Mouse (Mus musculus) gastrocnemius, adult 18-20 months (tissue): Measurements from ENCODE around the gene Ttc8. TPM values are rescaled to one million over a fixed set of nuclear protein-coding genes. Genes with fewer than 3 reads are reported as not detected.

ENCODE experiments used
- DNase-seq: peaks from one replicate; pipeline ENCODE4 v3.0.0; 2021; ENCODE audit warnings: low spot score
- total RNA-seq, 2 experiments: library from RNA; stranded (reverse); gene quantifications; 2 replicates each; pipeline ENCODE4 v1.2.3; 2021

The Ttc8 gene
- total RNA-seq, 2 experiments from 2014 or later: 5.2 to 6.1 TPM

DNA sequence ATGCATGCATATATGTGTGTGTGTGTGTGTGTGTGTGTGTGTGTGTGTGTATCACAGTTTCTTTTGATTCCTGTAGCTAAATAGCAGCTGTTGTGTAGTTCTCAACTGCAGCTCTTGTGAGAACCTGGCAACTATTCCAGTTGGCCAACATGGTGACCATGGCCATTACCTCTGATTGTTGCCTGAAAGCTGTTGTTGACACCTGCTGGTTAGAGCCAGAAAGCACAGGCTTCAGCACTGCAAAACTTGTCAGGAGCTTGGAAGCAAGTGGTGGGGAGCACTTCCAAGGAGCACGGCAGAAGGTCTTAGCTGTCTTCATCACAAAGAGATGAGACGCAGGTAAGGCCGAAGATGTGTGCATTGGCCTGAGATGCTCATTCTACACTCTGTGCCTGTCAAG lies 51.9 kb downstream of the Ttc8 start:
- DNase-seq: no peak

DNA sequence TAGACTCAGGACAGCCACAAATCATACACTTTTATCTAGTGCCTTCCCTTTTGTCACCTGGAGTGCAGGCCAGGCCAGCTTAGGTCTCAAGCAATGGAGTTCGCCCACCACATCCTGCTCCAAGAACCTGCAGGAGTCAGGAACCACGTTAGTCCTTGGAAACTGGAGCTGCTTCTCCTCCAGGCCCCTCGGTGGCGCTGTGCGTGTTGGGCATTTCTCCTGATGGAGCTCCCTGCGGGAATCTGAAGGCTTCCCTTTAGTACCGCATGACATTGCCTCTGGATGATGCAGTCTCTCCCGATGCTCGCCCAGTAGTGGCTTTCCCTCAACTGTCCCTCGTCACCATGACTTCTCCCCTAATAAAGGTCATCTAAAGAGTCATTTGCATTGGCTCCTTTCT lies 53.1 kb downstream of the Ttc8 start:
- no peak for DNase-seq

- DNase-seq: no peak
Observed at GRCm38 (mm10) chr12:98974157-98974804, 53.9 kb downstream of the Ttc8 start.

- no peak for DNase-seq
Observed at GRCm38 (mm10) chr12:98981081-98981480, 60.7 kb downstream of the Ttc8 start.

GRCm38 (mm10) chr12:98984785-98985184 lies 64.4 kb downstream of the Ttc8 start:
- DNase-seq: no peak

DNA sequence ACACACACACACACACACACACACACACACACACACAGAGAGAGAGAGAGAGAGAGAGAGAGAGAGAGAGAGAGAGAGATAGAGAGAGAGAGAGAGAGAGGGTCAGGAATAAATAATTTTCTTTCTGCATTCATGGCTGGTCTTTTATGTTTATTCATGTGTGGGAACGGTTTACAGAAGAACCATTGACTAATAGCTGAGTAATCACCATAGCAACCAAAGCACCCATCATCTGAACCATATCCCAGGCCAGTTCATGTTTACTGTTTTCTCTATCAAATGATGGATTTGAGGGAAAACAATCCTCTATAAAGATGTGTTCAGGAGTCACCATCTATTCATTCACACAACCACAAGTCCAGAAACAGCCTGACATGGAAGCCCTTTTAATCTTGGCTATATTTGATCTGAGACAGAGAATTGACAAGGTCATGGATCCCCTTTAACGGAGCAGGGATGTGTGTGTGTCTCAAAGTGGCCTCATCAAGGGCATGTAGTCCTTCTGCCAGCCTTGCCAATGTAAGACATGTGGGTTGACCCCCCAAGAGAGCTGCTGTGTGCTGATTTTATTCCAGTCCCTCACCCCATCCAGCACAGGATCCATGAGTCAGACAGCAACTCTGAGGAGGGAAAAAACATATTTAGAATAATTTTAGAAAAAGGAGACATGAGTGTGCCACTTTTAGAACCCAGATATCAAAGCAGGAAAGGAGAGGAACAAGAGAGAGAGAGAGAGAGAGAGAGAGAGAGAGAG lies 70.9 kb downstream of the Ttc8 start:
- DNase-seq: no peak

GRCm38 (mm10) chr12:98991830-98992216 lies 71.4 kb downstream of the Ttc8 start:
- DNase-seq: no peak

DNA sequence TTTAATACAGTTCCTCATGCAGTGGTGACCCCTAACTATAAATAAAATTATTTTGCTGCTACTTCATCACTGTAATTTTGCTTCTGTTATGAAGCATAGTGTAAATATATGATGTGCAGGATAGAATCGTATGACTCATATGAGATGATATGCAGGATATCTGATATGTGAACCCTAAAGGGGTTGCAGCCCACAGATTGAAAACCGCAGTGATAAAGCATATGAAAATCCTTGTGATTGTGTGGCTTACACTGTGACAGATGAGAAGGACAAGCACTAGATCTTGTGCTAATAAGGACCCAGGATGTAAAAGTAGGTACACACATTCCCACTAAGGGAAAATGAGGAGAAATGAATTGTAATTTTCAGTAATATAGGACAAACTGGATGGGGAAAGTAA lies 73.4 kb downstream of the Ttc8 start:
- no peak for DNase-seq

DNA sequence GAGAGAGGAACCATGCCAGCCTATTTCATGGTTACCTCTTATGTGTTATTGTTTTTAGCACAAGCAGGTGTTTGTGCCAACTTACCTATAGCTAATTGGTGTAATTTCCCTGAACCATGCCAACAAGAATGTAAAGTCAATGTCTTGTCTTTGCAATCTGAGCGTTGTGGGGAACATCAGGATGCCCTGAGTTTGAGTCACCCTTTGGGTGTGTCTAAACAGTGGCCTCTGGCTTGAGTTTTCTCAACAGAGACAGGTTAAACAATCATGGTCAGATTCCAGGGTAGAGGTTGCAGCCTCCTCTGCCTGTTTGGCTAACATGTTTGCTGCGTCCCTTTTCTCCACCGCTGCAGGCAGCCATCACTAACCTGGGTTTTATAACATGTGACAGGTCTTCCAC lies 74.0 kb downstream of the Ttc8 start:
- no peak for DNase-seq

DNA sequence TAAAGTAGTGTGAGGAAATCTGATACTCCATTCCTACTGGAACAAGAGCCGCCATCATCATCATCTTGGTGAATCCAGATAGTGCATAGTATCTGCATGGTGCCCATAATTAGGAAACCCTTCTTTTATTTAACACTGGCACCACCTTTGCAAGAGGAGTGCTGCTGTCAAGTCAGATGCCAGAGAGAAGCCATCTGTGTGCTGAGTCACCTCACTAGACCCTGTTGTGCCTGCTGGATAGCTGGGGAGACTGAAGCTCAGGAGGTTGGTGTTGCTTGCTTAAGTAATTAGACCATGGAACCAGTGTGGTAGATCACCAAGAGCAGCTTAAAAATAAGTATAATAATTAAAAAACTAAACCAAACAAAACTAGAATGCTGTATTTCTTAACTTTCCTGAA lies 75.5 kb downstream of the Ttc8 start:
- DNase-seq: no peak

- no peak for DNase-seq
Observed at GRCm38 (mm10) chr12:98996581-98996988, 76.2 kb downstream of the Ttc8 start.

- no peak for DNase-seq
Observed at GRCm38 (mm10) chr12:98997046-98997445, 76.7 kb downstream of the Ttc8 start.

DNA sequence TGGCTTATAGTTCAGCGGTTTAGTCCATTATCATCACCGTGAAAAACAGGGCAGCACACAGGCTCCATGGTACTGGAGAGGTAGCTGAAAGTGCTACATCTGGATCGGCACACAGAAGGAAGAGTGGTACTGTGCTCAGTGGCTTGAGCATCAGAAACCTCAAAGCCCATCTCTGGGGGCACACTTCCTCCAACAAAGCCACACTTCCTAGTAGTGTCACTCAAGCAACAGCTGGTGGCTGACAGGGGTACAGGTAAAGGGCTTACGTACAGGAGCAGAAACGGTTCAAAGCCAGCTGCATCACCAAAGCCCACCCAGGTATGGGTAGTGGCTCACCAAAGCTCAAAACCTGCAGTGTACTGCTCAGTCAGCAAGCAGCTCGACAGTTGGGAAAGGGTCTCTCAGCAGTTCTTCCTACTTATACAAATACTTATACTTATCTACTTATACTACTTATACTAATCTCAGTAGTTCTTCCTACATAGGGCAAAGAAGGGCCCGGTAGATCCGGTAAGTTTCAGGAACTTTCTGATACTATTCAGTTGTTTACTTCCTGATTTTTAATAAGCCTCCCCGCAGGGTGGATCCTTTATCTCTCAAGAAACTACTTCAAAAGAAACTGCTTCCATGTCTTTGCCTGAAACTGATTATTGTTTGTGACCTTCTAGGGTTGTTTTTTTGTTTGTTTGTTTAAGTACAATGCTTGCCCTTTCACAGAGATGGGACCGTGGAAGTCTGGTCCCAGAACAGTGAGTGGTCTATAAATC lies 78.5 kb downstream of the Ttc8 start:
- DNase-seq: no peak

- no peak for DNase-seq
Observed at GRCm38 (mm10) chr12:99000310-99000709, 79.9 kb downstream of the Ttc8 start.

DNA sequence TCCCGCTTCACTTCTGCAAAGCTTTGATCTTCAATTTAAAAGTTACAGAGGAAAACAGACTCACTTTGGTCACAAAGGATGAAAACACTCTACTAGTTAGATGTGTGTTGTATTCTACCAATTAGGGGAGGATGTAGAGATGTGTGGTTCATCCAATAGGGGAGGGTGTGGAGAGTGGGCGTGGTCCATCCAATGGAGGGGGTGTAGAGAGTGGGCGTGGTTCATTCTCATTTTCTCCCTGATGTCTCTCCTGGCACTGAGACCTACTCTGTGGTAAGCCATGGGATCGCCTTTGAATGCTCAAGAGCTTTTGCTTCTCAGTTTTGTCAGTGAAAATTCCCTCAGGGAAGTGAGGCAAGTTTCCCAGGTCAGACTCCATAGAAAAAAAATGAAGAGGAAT lies 82.7 kb downstream of the Ttc8 start:
- DNase-seq: no peak

GRCm38 (mm10) chr12:99004752-99005151 lies 84.4 kb downstream of the Ttc8 start:
- DNase-seq: no peak

DNA sequence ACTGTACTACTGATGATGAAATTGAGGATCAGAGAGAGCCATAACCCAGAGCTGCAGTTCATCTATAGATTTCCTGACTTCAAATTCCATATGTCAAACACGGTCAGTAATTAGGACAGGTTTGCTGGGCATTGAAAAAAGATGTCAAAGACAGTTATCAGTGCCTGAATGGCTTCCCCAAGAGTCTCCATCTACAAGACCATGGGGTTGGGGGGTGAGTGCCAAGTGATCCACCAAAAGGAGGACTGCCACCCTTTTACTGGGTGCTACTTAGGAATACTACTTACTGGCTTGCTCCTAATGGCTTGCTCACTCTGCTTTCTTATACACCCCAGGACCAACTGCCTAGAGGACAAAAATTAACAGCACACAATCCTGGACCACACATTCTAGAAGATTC lies 88.4 kb downstream of the Ttc8 start:
- DNase-seq: no peak

DNA sequence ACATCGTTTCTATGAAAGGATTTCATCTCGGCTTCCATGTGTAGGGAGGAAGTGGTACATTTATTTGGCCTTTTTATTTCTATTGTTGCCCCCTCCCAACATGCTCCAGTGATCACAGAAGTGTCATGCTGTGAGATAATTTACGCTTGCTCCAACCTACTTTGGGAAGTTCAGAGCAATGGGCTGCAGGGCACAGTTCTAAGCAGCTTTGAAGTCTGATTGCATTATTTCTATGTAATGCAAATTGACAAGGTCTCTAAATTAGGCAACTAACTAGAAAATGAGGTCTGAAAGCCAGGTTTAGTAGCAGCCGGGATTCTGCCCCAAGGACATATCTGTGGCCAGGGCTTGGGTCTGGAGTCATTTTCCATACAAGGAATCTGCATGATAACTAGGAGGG lies 89.1 kb downstream of the Ttc8 start:
- no peak for DNase-seq

GRCm38 (mm10) chr12:99010044-99010443 lies 89.7 kb downstream of the Ttc8 start:
- DNase-seq: no peak

DNA sequence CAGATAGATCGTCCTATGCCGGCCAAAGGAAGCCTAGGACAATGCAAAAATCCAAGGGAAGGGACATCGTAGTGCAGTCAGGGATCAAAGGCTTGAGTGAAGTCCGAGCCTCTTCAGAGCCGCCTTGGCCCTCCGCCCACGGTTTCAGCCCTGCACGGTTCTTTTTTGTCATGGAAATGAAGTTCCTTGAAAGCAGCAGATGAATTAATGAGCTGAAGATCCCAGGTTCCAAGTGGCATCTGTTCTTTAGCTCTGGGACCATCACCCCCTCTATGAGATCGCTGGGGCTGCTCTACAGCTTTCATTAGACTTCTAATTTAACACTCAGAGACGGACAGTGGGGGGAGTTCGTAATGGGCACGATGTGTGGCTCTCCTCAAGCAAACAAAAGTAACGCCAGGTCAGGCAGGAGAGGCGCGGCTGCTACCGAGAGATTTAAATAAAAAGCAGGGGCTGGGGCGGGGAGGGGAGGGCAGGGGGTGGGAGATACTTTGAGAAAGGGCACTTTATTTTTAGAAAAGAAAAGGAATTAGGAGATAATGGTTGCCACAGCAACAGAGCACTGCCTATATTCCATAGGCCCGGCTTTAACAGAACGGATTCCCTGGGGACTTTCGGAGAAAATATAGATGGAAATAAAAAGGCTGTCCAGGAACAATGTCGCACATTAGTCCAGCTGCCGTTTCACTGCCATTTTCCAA lies 90.9 kb downstream of the Ttc8 start:
- no peak for DNase-seq

DNA sequence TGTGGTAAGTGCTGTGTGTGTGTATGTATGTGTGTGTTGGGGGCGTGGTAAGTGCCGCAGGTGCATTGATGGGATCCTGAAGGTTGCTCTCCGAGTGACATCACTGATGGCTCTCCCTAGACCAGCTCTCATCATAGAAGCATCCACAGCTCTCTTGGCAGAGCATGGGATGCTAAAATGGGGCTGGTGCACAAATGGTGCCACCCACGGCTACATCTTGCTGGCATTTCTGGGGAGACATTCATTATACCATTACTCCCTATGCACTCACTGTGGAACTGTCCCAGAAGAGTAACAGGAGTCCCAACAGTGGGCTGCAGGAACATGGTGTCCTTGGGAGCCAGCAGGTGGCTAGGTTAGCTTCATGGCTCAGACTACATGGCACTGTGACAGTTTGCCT lies 95.5 kb downstream of the Ttc8 start:
- peak; percentile 47 for DNase-seq

DNA sequence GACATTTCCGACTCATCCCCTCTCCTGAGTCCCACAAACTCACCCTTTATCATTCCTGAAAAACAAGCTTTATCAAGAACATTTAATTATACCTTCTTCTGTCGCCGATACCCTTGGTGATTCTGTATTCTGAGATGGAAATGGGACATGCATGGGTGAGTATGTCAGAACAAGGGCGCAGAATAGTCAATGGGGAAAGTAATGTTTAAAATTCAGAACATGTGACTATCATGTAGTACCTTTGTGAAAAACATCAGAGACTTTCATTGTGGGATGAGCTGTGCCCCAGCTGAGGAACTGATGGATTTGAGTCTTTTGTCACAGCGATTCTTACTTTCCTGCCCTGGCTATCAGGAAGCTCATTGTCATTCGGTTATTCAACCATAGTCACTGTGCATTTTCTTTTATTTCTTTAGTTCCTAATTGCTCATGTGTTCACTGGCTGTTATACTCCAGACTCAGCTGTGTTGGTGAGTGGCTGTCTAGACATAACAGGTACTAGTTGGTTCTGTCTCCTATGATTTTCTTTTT lies 104.1 kb downstream of the Ttc8 start:
- DNase-seq: no peak
